Mouse (Mus musculus): ENCODE data around the gene Sun3. TPM values are rescaled to one million over a fixed set of nuclear protein-coding genes. Genes with fewer than 3 reads are reported as not detected.

The Sun3 gene
- total RNA-seq, 4 experiments from 2014 or later: not detected

- DNase-seq (ENCODE audit: low spot score in 2 of 2): peak; percentile 28 to 46
These were observed 65.4 kb downstream of the Sun3 start for GRCm38 (mm10) chr11:8983237-8983861.

GRCm38 (mm10) chr11:8978154-8978553, 70.6 kb downstream of the Sun3 start:
- no peak for DNase-seq (ENCODE audit: low spot score in 2 of 2)

- no peak for DNase-seq (ENCODE audit: low spot score in 2 of 2)
These were observed 75.6 kb downstream of the Sun3 start, which contains the start of gene Pkd1l1 for GRCm38 (mm10) chr11:8973166-8973565. TSS of gene Pkd1l1 (minus strand) at chr11:8973266.

- DNase-seq (ENCODE audit: low spot score in 2 of 2): no peak
These were observed 76.7 kb downstream of the Sun3 start for GRCm38 (mm10) chr11:8972093-8972492.

GRCm38 (mm10) chr11:8970509-8970908, 78.3 kb downstream of the Sun3 start:
- no peak for DNase-seq (ENCODE audit: low spot score in 2 of 2)

- DNase-seq (ENCODE audit: low spot score in 2 of 2): no peak
These were observed 80.7 kb downstream of the Sun3 start for GRCm38 (mm10) chr11:8968094-8968493.

Other genes with a start within 250 kb of the Sun3 start
- not detected for gene Pkd1l1, start 75.7 kb downstream of the Sun3 start, total RNA-seq (2022)
- gene Hus1, start 37.8 kb downstream of the Sun3 start, total RNA-seq (2022): 10 to 100 TPM in 2 of 4 experiments, 1 to 10 TPM in 2; 7.2 to 11.1 (median 8.9) TPM
- gene Gm11992, start 397 bp downstream of the Sun3 start, total RNA-seq (2022): not detected
- gene Upp1, start 69.1 kb upstream of the Sun3 start, total RNA-seq (2022): under 1 TPM in 3 of 4 experiments, not detected in 1; 0.25 to 0.73 (median 0.65) TPM
- gene Abca13, start 143.0 kb upstream of the Sun3 start, total RNA-seq (2022): not detected